In the genomic region with DNA sequence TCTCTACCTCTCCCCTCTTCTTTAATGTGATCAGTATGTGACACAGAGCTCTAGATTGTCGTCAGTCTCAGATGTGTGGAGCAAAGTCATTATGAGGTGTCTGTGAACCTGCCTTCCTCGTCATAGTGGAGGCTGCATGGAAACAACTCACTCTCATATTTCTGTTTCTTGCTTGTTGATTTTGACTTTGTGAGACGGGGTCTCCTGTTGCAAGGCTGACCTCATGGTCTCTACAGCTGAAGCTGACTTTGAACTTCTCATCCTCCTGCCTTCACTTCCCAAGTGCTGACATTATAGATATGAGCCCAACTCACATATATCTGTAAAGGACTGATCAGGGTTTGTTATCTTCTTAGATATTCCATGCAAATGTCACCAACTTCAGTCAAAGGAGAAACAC, we compare ENCODE assay signal across 9 mouse cellular contexts. TPM values are rescaled to one million over a fixed set of nuclear protein-coding genes. Genes with fewer than 3 reads are reported as not detected.
DNase-seq lines count a peak whose midpoint lies in the region; ATAC-seq and TF ChIP-seq lines count a peak whose summit lies in the region.
"Had no signal": no experiment of that assay in that cellular context is flagged by ENCODE, and none has a peak within 500 bp of the region (broad histone marks: within the 10 kb centered on the region; RNA-seq: fewer than 3 reads in every experiment).

No protein-coding gene starts in this region.

- H3K4me2 ChIP-seq in heart, embryonic 11.5 days = peak overlapping the region; percentile 74
- peak overlapping the region; percentile 69 for H3K4me2 ChIP-seq in hindbrain, embryonic 12.5 days (replicated peaks)

- no peak for TF ChIP-seq POLR2A in cortical plate, adult 2 months (IDR thresholded peaks at IDR 0.05; ENCODE audit: extremely low read depth, insufficient read depth, low read length)

- WGBS in heart, embryonic 11.5 days (ENCODE audit: insufficient replicate concordance) = 43% methylated on average over 3 of the region's 3 CpGs
- WGBS in hindbrain, embryonic 12.5 days = 52% methylated on average over 3 of the region's 3 CpGs
- 56% methylated on average over 3 of the region's 3 CpGs for WGBS in midbrain, embryonic 10.5 days

- H3K4me1 ChIP-seq in heart, embryonic 11.5 days (ENCODE audit: control insufficient read depth, insufficient read depth, low read length) = peaks cover 8% of the 10 kb centered on the region; the same call in 1 of the 2 replicates
- H3K4me1 ChIP-seq in cortical plate, adult 2 months (ENCODE audit: control insufficient read depth, insufficient read depth, low read length) = peaks cover 2% of the 10 kb centered on the region; the same call in 1 of the 2 replicates
- H3K4me1 ChIP-seq in hindbrain, embryonic 12.5 days = peaks cover 8% of the 10 kb centered on the region; the same call in 1 of the 2 replicates
- H3K4me1 ChIP-seq in midbrain, embryonic 10.5 days = peaks cover 23% of the 10 kb centered on the region

- no peak for ATAC-seq in heart, embryonic 11.5 days (replicated peaks; ENCODE audit: insufficient number of reproducible peaks, low FRiP score, low TSS enrichment)
- ATAC-seq in hindbrain, embryonic 12.5 days (ENCODE audit: low FRiP score) = no peak

- H3K9ac ChIP-seq in heart, embryonic 11.5 days (ENCODE audit: low read depth, low read length) = no peak overlapping the region
- no peak overlapping the region for H3K9ac ChIP-seq in hindbrain, embryonic 12.5 days

- DNase-seq in heart, postnatal 25 days (ENCODE audit: low spot score) = no peak
- no peak for DNase-seq in midbrain, embryonic 10.5 days (ENCODE audit: low spot score)
- no peak for DNase-seq in left cerebral cortex, adult 9 months (ENCODE audit: low spot score in 2 of 2)
- no peak for DNase-seq in cerebellum, adult 8-10 months
- DNase-seq in adrenal gland, postnatal 36 days = no peak

- no peaks in the 10 kb centered on the region for H3K36me3 ChIP-seq in heart, embryonic 11.5 days (ENCODE audit: control insufficient read depth, insufficient read depth, low read length)
- H3K36me3 ChIP-seq in hindbrain, embryonic 12.5 days = no peaks in the 10 kb centered on the region
- H3K36me3 ChIP-seq in midbrain, embryonic 10.5 days = no peaks in the 10 kb centered on the region

- intact Hi-C loops in heart, postnatal 25 days (cut with DNase I) = no loop called here

- H3K9me3 ChIP-seq in heart, embryonic 11.5 days (replicated peaks; ENCODE audit: control insufficient read depth, low read length) = no peaks in the 10 kb centered on the region
- no peaks in the 10 kb centered on the region for H3K9me3 ChIP-seq in hindbrain, embryonic 12.5 days (replicated peaks)
- H3K9me3 ChIP-seq in midbrain, embryonic 10.5 days (replicated peaks) = no peaks in the 10 kb centered on the region

- no peaks in the 10 kb centered on the region for H3K27me3 ChIP-seq in heart, embryonic 11.5 days (ENCODE audit: control insufficient read depth, insufficient read depth, low read length)
- H3K27me3 ChIP-seq in hindbrain, embryonic 12.5 days = no peaks in the 10 kb centered on the region
- H3K27me3 ChIP-seq in midbrain, embryonic 10.5 days (ENCODE audit: low read depth, poor library complexity, severe bottlenecking) = no peaks in the 10 kb centered on the region

- H3K27ac ChIP-seq in heart, embryonic 11.5 days (ENCODE audit: low read depth, low read length) = peak overlapping the region; percentile 23; the same call in 1 of the 2 replicates
- no peak overlapping the region for H3K27ac ChIP-seq in cortical plate, adult 2 months (ENCODE audit: insufficient read depth, low read length)
- H3K27ac ChIP-seq in hindbrain, embryonic 12.5 days = no peak overlapping the region
- no peak overlapping the region for H3K27ac ChIP-seq in midbrain, embryonic 10.5 days (replicated peaks)

- H3K4me3 ChIP-seq in heart, embryonic 11.5 days (ENCODE audit: low read depth, low read length) = peak overlapping the region; percentile 67
- H3K4me3 ChIP-seq in cortical plate, adult 2 months (ENCODE audit: insufficient read depth, low read length) = peak overlapping the region; percentile 50; the same call in 1 of the 2 replicates
- peak overlapping the region; percentile 42; the same call in 1 of the 2 replicates for H3K4me3 ChIP-seq in hindbrain, embryonic 12.5 days
- peak overlapping the region; percentile 65 for H3K4me3 ChIP-seq in midbrain, embryonic 10.5 days

- no peak for TF ChIP-seq CTCF in cortical plate, adult 2 months (IDR thresholded peaks at IDR 0.05; ENCODE audit: extremely low read depth, insufficient read depth, low read length)

RNA-seq across cellular contexts. Expression of a gene that starts 16.9 kb away (rescaled TPM):
- 0.97 and 1.7 TPM in 2 replicates for polyA plus RNA-seq in heart, embryonic 11.5 days (2014; fragmentation: Nextera tagmentation; extraction: Ambion mirVana)
- not detected for total RNA-seq in heart, postnatal 25 days (2021)
- polyA plus RNA-seq in cortical plate, adult 2 months (2012; rRNA removed) = 0.04 and 0.06 TPM in 2 replicates
- polyA plus RNA-seq in hindbrain, embryonic 12.5 days (2016; fragmentation: Nextera tagmentation; extraction: Ambion mirVana) = 0.12 TPM in 1 of 2 replicates, not detected in the other
- polyA plus RNA-seq in midbrain, embryonic 10.5 days (2016; fragmentation: Nextera tagmentation; extraction: Ambion mirVana) = 0.04 and 0.06 TPM in 2 replicates
- total RNA-seq in adrenal gland, postnatal 36 days (2021) = not detected
- total RNA-seq: left cerebral cortex, postnatal 14 days had no signal

RNA-seq across cellular contexts. Expression of a gene that starts 25.1 kb away (rescaled TPM):
- polyA plus RNA-seq in heart, embryonic 11.5 days (2014; fragmentation: Nextera tagmentation; extraction: Ambion mirVana) = 8.9 and 9.8 TPM in 2 replicates
- 1 to 10 TPM; 3.9 to 4.4 TPM for total RNA-seq in heart, postnatal 25 days (2021)
- polyA plus RNA-seq in cortical plate, adult 2 months (2012; rRNA removed) = 7.8 and 8.3 TPM in 2 replicates
- 11.6 and 12.0 TPM in 2 replicates for polyA plus RNA-seq in hindbrain, embryonic 12.5 days (2016; fragmentation: Nextera tagmentation; extraction: Ambion mirVana)
- 14.3 and 14.7 TPM in 2 replicates for polyA plus RNA-seq in midbrain, embryonic 10.5 days (2016; fragmentation: Nextera tagmentation; extraction: Ambion mirVana)
- total RNA-seq in adrenal gland, postnatal 36 days (2021) = 1 to 10 TPM; 6.9 to 8.3 TPM

RNA-seq across cellular contexts. Expression of a gene that starts 39.9 kb away (rescaled TPM):
- 0.59 and 0.80 TPM in 2 replicates for polyA plus RNA-seq in heart, embryonic 11.5 days (2014; fragmentation: Nextera tagmentation; extraction: Ambion mirVana)
- not detected for total RNA-seq in heart, postnatal 25 days (2021)
- polyA plus RNA-seq in cortical plate, adult 2 months (2012; rRNA removed) = 0.69 and 0.95 TPM in 2 replicates
- 0.34 and 0.43 TPM in 2 replicates for polyA plus RNA-seq in hindbrain, embryonic 12.5 days (2016; fragmentation: Nextera tagmentation; extraction: Ambion mirVana)
- polyA plus RNA-seq in midbrain, embryonic 10.5 days (2016; fragmentation: Nextera tagmentation; extraction: Ambion mirVana) = 0.26 and 0.38 TPM in 2 replicates
- not detected for total RNA-seq in adrenal gland, postnatal 36 days (2021)
